ENCODE assay signal across 28 mouse cellular contexts in the genomic region with DNA sequence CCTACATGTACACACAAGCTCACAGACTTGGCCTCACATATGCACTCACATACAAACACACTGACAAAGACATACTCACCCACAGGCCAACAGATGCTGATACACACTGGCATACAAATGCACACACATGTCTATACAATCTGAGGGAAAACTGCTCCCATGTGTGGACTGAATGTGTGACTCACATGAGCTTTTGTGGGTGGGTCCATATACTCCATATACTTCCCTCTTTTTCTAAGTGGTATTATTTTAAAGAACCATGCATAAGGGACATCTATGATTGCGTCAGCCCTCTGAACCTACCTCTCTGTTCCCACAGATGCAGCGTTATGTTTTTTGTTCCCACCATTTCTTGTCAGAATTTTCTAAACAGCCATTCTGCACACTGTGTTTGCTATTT.
"Had no signal": no experiment of that assay in that cellular context is flagged by ENCODE, and none has a peak within 500 bp of the region (broad histone marks: within the 10 kb centered on the region; RNA-seq: fewer than 3 reads in every experiment).

No protein-coding gene starts in this region.

- H3K9me3 ChIP-seq: embryonic facial prominence, embryonic 10.5 days; embryonic facial prominence, embryonic 12.5 days; embryonic facial prominence, embryonic 13.5 days; embryonic facial prominence, embryonic 15.5 days; forebrain, embryonic 10.5 days; forebrain, embryonic 12.5 days; forebrain, embryonic 13.5 days; forebrain, embryonic 15.5 days had no signal

- H3K27ac ChIP-seq: embryonic facial prominence, embryonic 10.5 days; embryonic facial prominence, embryonic 12.5 days; embryonic facial prominence, embryonic 13.5 days; embryonic facial prominence, embryonic 15.5 days; forebrain, embryonic 10.5 days; forebrain, embryonic 12.5 days; forebrain, embryonic 13.5 days; forebrain, embryonic 15.5 days; gastrocnemius, adult 2 months; heart, adult 2 months had no signal

- DNase-seq: cerebellum, adult 2 months; cerebellum, adult 8-10 months; cerebellum, adult 9-10 months; cerebellum, adult 9-11 months; cerebellum, postnatal 10 days; cerebellum, postnatal 14 days; cerebellum, postnatal 25 days; cerebellum, postnatal 36 days; embryo, embryonic 11 days; forebrain, postnatal 0 days; gastrocnemius, adult 2 months; gastrocnemius, postnatal 10 days; gastrocnemius, postnatal 14 days; gastrocnemius, postnatal 25 days; gastrocnemius, postnatal 36 days; heart, adult 18-20 months; heart, adult 2 months had no signal

- H3K4me2 ChIP-seq: embryonic facial prominence, embryonic 12.5 days; embryonic facial prominence, embryonic 13.5 days; embryonic facial prominence, embryonic 15.5 days; forebrain, embryonic 12.5 days; forebrain, embryonic 13.5 days; forebrain, embryonic 15.5 days had no signal

- H3K36me3 ChIP-seq: embryonic facial prominence, embryonic 10.5 days; embryonic facial prominence, embryonic 12.5 days; embryonic facial prominence, embryonic 13.5 days; embryonic facial prominence, embryonic 15.5 days; forebrain, embryonic 10.5 days; forebrain, embryonic 12.5 days; forebrain, embryonic 15.5 days had no signal

- H3K4me3 ChIP-seq: embryonic facial prominence, embryonic 10.5 days; embryonic facial prominence, embryonic 12.5 days; embryonic facial prominence, embryonic 13.5 days; embryonic facial prominence, embryonic 15.5 days; erythroblast, embryonic 14.5 days; forebrain, embryonic 10.5 days; forebrain, embryonic 12.5 days; forebrain, embryonic 13.5 days; forebrain, embryonic 15.5 days; gastrocnemius, adult 2 months; heart, adult 2 months had no signal

- ATAC-seq: forebrain, embryonic 13.5 days; forebrain, embryonic 14.5 days; forebrain, embryonic 15.5 days; forebrain, embryonic 16.5 days; forebrain, postnatal 0 days had no signal

- H3K4me1 ChIP-seq: embryonic facial prominence, embryonic 10.5 days; embryonic facial prominence, embryonic 12.5 days; embryonic facial prominence, embryonic 13.5 days; embryonic facial prominence, embryonic 15.5 days; forebrain, embryonic 10.5 days; forebrain, embryonic 12.5 days had no signal

- H3K27me3 ChIP-seq: embryonic facial prominence, embryonic 12.5 days; embryonic facial prominence, embryonic 15.5 days; forebrain, embryonic 13.5 days; forebrain, embryonic 15.5 days had no signal

- H3K9ac ChIP-seq: embryonic facial prominence, embryonic 12.5 days; embryonic facial prominence, embryonic 13.5 days; embryonic facial prominence, embryonic 15.5 days; forebrain, embryonic 12.5 days; forebrain, embryonic 13.5 days; forebrain, embryonic 15.5 days; forebrain, postnatal 0 days had no signal
